Mouse (Mus musculus): ENCODE measurements around the gene Rnf152. TPM values are rescaled to one million over a fixed set of nuclear protein-coding genes. Genes with fewer than 3 reads are reported as not detected.

The Rnf152 gene
- polyA plus RNA-seq, 1 experiment from 2014 or later, result 3.8 TPM

DNA sequence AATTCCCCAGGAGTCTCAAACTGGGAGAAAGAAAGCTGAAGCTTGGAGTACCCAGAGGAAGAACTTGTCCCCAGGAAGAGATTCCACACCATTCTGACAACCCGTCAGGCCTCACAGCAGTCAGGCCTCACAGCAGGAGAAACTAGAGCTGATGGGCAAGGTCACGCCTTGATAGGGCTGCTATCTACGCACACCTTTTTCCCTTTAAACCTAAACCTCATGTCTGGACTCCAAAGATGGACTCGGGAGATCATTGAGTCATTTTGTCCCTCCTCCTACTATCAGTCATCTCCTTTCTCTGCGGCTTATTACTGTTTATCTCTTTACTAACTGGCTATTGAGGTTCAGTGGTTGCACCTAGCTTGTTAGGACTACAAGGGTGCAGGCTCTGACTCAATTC, 96.3 kb downstream of the Rnf152 start:
- Histone ChIP-seq H3K36me3 (ENCODE audit: poor library complexity, severe bottlenecking) (no peaks in the 10 kb centered on the region), H3K4me2 (no peak overlapping the region), H3K4me1 (no peaks in the 10 kb centered on the region), H3K27me3 (no peaks in the 10 kb centered on the region), H3K9ac (no peak overlapping the region), H3K27ac (no peak overlapping the region), H3K9me3 (replicated peaks) (no peaks in the 10 kb centered on the region), H3K4me3 (no peak overlapping the region)
- ATAC-seq, result no peak
- WGBS, result 82% methylated on average over 5 of the region's 5 CpGs

DNA sequence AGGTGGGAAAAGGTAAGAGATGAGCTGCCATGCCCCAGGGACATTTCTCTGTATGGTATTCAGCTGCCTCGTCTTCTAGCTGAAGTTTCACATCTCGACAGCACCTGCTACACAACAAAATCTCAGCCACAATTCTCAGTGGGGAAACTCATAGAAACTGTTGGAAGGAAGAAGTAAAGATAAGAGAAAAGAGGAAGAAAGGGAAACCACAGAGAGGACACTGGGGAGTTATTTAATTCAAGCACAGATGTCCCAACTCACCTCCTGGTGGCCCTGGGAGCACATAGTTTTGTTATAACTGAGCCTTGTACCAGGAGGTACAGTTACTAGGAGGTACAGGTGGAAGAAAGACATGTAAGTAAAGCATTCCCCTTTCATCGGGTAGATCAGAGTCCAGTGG, 99.3 kb downstream of the Rnf152 start:
- Histone ChIP-seq H3K27ac (no peak overlapping the region), H3K36me3 (ENCODE audit: poor library complexity, severe bottlenecking) (no peaks in the 10 kb centered on the region), H3K4me3 (no peak overlapping the region), H3K27me3 (no peaks in the 10 kb centered on the region), H3K9me3 (replicated peaks) (no peaks in the 10 kb centered on the region), H3K4me1 (no peaks in the 10 kb centered on the region), H3K9ac (no peak overlapping the region), H3K4me2 (no peak overlapping the region)
- no peak for ATAC-seq
- WGBS, result 84% methylated on average over 3 of the region's 3 CpGs

DNA sequence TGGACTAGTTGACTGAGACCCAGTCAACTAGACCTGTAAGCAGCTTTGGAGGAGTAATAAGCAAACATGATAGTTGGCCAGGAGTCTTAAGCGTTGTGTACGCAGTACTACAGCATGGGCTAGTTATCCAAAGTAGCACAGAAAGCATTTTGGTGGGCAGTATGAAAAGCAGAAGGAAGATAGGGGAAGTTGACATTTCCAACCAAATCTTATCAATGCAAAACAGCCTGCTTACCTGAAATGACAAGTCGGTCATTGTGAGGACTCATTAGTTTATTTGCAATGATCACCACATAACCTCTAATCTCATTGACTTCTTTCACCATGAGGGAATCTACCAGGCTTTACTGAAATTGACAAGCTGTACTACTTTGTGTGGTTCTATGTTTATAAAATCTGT, 107.3 kb downstream of the Rnf152 start:
- WGBS, result 94% methylated on average over 3 of the region's 3 CpGs
- no peak overlapping the region for H3K4me3 ChIP-seq
- no peak overlapping the region for H3K9ac ChIP-seq

DNA sequence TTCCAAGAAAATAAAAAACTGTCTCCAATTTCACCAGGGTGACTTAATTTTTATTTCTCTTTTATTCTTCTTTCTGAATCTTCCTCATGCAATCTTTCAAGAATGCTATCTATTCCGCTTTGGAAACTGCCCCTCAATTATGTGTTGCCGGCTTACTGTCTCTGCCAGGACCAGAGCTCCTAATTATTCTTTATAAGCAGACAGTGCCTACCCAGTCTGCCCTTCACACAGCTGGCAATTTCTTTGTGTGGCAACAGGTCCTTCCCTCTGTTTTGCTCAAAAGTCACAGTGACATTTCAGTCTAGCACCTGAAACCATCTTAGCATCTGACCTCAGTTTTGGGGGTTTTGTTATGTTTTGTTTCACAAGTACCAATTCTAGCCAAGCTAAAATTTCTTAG, 109.9 kb downstream of the Rnf152 start:
- WGBS, result 0% methylated on average over 2 of the region's 2 CpGs
- Histone ChIP-seq H3K4me1 (peaks cover 22% of the 10 kb centered on the region), H3K9me3 (replicated peaks) (no peaks in the 10 kb centered on the region; the same call in 1 of the 2 replicates), H3K27me3 (no peaks in the 10 kb centered on the region), H3K4me3 (no peak overlapping the region), H3K36me3 (ENCODE audit: poor library complexity, severe bottlenecking) (no peaks in the 10 kb centered on the region), H3K9ac (no peak overlapping the region), H3K4me2 (0 out of 2 replicates have a peak overlapping the region, but pooled peaks have one; percentile 16), H3K27ac (peak overlapping the region; percentile 51)
- peak; percentile 71; the same call in 1 of the 2 replicates for ATAC-seq

More for the DNA sequence above, 107.3 kb downstream of the Rnf152 start:
- no peak overlapping the region for H3K27ac ChIP-seq
- H3K4me1 ChIP-seq, result peaks cover 15% of the 10 kb centered on the region
- no peak overlapping the region for H3K4me2 ChIP-seq
- no peak for ATAC-seq
- no peaks in the 10 kb centered on the region for H3K36me3 ChIP-seq (ENCODE audit: poor library complexity, severe bottlenecking)
- no peaks in the 10 kb centered on the region for H3K27me3 ChIP-seq
- H3K9me3 ChIP-seq (replicated peaks), result no peaks in the 10 kb centered on the region; the same call in 1 of the 2 replicates

DNA sequence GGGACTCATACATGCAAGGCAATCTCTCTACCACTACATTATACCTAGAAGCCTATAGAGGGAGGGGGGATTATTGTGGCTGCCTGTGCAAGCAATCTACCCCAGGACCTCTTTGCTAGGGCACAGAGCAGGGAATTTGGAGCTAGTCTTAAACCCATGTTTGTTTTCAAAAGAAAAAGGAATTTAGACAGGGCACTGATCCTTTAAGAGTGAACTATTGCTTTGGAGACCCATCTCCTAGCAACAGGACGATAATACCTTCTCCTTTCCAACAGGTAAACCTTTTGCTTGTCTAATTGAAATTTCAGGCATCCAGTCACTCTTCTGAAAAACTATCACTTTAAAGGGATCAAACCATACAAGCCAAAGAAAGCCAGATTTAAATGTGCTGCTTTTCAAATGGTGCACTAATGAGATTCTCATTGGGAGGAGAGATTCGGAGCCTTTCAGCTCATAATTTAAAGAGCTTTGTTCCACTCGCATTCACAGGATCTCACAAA, 110.4 kb downstream of the Rnf152 start:
- Histone ChIP-seq H3K9me3 (replicated peaks) (no peaks in the 10 kb centered on the region), H3K4me1 (peaks cover 22% of the 10 kb centered on the region), H3K9ac (no peak overlapping the region), H3K4me2 (0 out of 2 replicates have a peak overlapping the region, but pooled peaks have one; percentile 16), H3K27ac (peak overlapping the region; percentile 51), H3K27me3 (no peaks in the 10 kb centered on the region), H3K4me3 (no peak overlapping the region), H3K36me3 (ENCODE audit: poor library complexity, severe bottlenecking) (no peaks in the 10 kb centered on the region)
- 2% methylated on average over 3 of the region's 3 CpGs for WGBS
- peak; percentile 72 for ATAC-seq

DNA sequence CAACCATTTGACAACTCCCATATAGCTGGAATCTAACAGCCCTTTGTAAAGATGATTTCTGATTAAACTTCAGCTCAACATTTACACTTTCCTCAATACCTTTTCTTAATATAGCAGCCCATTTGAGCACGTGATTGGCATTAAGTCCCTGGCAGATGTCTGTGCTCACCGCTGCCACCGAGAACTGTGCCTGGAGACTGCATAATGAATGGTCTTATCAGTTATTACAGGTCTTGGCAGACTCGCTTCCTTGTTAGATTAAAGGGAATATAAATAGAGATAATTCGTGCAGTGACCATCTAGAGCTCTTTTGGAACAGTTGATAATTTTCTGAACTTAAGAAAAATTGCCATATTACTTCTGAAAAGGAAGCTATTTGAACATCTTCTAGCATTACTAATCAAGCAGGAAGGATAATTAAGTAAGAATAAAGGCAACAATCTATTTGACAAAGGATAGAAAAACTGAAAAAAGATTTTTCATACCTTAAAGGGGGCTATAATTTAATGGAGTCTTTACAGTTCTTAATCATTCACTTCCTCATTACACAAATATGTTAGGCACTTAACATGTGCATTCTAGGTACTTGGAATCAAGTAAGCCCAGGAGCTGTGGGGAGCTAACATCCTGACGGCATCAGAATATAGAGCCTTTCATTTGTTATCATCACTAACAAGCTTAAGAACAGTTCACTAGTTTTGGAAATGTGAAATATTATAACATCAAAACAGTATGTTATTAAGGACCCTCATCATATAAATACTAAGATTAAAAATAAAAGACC, 113.0 kb downstream of the Rnf152 start:
- Histone ChIP-seq H3K27me3 (no peaks in the 10 kb centered on the region), H3K4me1 (peaks cover 22% of the 10 kb centered on the region), H3K36me3 (ENCODE audit: poor library complexity, severe bottlenecking) (no peaks in the 10 kb centered on the region), H3K4me2 (no peak overlapping the region), H3K4me3 (no peak overlapping the region), H3K9ac (no peak overlapping the region), H3K9me3 (replicated peaks) (no peaks in the 10 kb centered on the region), H3K27ac (no peak overlapping the region)
- no peak for ATAC-seq
- 32% methylated on average over 6 of the region's 6 CpGs for WGBS

DNA sequence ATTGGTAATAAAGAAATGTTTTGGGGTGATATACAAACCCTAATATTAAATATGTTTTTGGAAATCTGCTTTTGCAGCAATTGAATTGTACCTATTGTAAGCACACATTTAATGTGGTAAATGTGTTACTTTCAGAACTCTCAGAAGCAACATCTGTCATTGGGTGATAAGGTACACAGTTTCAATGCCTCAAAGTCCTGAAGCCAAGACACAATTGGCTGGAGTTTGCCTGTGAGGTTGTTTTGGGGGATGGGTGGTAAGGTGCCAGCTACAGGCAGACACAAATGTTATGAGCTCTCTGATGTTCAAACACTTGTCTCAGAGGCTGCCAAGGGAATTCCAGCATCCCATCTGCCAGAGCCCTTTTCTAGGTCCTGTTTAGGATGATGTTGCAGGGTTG, 116.3 kb downstream of the Rnf152 start:
- H3K4me3 ChIP-seq, result no peak overlapping the region
- H3K9ac ChIP-seq, result no peak overlapping the region
- no peaks in the 10 kb centered on the region for H3K36me3 ChIP-seq (ENCODE audit: poor library complexity, severe bottlenecking)
- H3K4me2 ChIP-seq, result no peak overlapping the region
- no peak overlapping the region for H3K27ac ChIP-seq
- H3K9me3 ChIP-seq (replicated peaks), result no peaks in the 10 kb centered on the region
- H3K4me1 ChIP-seq, result peaks cover 7% of the 10 kb centered on the region; the same call in 1 of the 2 replicates
- H3K27me3 ChIP-seq, result no peaks in the 10 kb centered on the region
- ATAC-seq, result no peak
